ENCODE assay signal across 10 mouse cellular contexts in the genomic region with DNA sequence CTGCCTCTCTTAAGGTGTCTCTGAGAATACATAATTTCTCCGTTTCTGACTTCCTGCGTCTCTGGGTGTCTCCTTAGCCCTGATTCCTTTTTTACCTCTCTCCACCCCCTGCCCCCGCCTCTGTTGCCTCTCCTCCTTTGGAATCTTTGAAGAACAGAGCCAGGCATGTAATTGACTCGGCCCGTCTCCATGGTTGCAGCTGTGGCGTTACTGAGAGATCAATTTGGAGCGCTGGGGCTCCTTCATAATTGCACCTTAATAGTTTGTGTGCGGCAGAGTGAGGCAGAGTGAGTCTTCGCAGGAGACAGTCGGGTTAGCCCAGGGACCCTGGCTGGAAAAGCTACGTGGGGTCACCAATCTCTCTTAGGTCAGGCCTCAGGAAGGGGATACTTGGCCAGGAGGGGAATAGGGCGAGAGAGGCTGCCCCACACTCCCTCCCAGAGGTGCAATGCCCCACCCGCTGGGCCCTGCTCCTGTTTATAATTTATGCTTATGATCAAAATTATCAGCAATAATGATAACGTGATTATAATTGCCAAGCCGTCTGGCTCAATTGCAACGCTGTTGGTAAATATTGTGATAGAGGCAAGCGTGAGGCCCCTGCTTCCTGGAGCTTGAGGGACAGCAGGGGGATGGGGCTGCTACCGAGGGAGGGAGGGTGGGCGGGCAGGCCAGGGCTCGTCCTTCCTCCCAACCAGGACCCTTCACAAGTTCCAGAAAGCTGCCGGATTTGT. TPM values are rescaled to one million over a fixed set of nuclear protein-coding genes. Genes with fewer than 3 reads are reported as not detected.
A peak's percentile ranks its signal among the peaks of the same experiment; 100 is the strongest.
DNase-seq lines count a peak whose midpoint lies in the region; ATAC-seq and TF ChIP-seq lines count a peak whose summit lies in the region.
"Had no signal": no experiment of that assay in that cellular context is flagged by ENCODE, and none has a peak within 500 bp of the region (broad histone marks: within the 10 kb centered on the region; RNA-seq: fewer than 3 reads in every experiment).

No protein-coding gene starts in this region.

- DNase-seq in hindbrain, postnatal 0 days (ENCODE audit: low spot score): peak; percentile 59
- peak; percentile 71 for DNase-seq in midbrain, embryonic 14.5 days
- no peak for DNase-seq in testis, postnatal 14 days (ENCODE audit: low spot score)
- no peak for DNase-seq in Muller cell, postnatal 12 days (ENCODE audit: inconsistent ontology term)
- DNase-seq in lung, postnatal 14 days: no peak
- DNase-seq: adrenal gland, postnatal 10 days had no signal

- H3K9me3 ChIP-seq in E14TG2a.4 (ENCODE audit: low read length): no peaks in the 10 kb centered on the region
- H3K9me3 ChIP-seq in embryonic facial prominence, embryonic 12.5 days: no peaks in the 10 kb centered on the region
- H3K9me3 ChIP-seq in hindbrain, postnatal 0 days (ENCODE audit: low read length): no peaks in the 10 kb centered on the region
- no peaks in the 10 kb centered on the region for H3K9me3 ChIP-seq in midbrain, embryonic 14.5 days (ENCODE audit: control insufficient read depth, low read length)
- no peaks in the 10 kb centered on the region for H3K9me3 ChIP-seq in heart, embryonic 12.5 days (replicated peaks)

- 0 out of 2 replicates have a peak, but pooled peaks have one; percentile 29 for ATAC-seq in embryonic facial prominence, embryonic 12.5 days (ENCODE audit: insufficient number of reproducible peaks, insufficient read depth, low FRiP score, low TSS enrichment)
- ATAC-seq in hindbrain, postnatal 0 days: 0 out of 2 replicates have a peak, but pooled peaks have one; percentile 29
- ATAC-seq in midbrain, embryonic 14.5 days (ENCODE audit: low FRiP score, low TSS enrichment): peak; percentile 20; the same call in 1 of the 2 replicates
- no peak for ATAC-seq in heart, embryonic 12.5 days (ENCODE audit: insufficient number of reproducible peaks, low FRiP score)

- no peak for TF ChIP-seq CTCF in E14TG2a.4 (conservative IDR thresholded peaks at IDR 0.05; ENCODE audit: low read length)
- no peak for TF ChIP-seq CTCF in hindbrain, postnatal 0 days (IDR thresholded peaks at IDR 0.05; ENCODE audit: low read depth)

- H3K9ac ChIP-seq in embryonic facial prominence, embryonic 12.5 days: no peak overlapping the region
- H3K9ac ChIP-seq in hindbrain, postnatal 0 days (replicated peaks; ENCODE audit: low read length): no peak overlapping the region
- no peak overlapping the region for H3K9ac ChIP-seq in midbrain, embryonic 14.5 days (replicated peaks; ENCODE audit: low read length)
- H3K9ac ChIP-seq in heart, embryonic 12.5 days: no peak overlapping the region

- H3K4me2 ChIP-seq in embryonic facial prominence, embryonic 12.5 days (replicated peaks): peak overlapping the region; percentile 26
- H3K4me2 ChIP-seq in hindbrain, postnatal 0 days (ENCODE audit: low read depth, low read length): peak overlapping the region; percentile 16; the same call in 1 of the 2 replicates
- peak overlapping the region; percentile 27; the same call in 1 of the 2 replicates for H3K4me2 ChIP-seq in midbrain, embryonic 14.5 days (ENCODE audit: low read length)
- no peak overlapping the region for H3K4me2 ChIP-seq in heart, embryonic 12.5 days

- peak overlapping the region; percentile 47 for H3K27ac ChIP-seq in embryonic facial prominence, embryonic 12.5 days
- H3K27ac ChIP-seq in hindbrain, postnatal 0 days: no peak overlapping the region; the same call in 1 of the 2 replicates
- H3K27ac ChIP-seq in midbrain, embryonic 14.5 days (replicated peaks; ENCODE audit: low read depth, low read length): peak overlapping the region; percentile 64
- no peak overlapping the region for H3K27ac ChIP-seq in heart, embryonic 12.5 days (ENCODE audit: poor library complexity, severe bottlenecking)
- H3K27ac ChIP-seq: left cerebral cortex, adult 2 months had no signal

- H3K27me3 ChIP-seq in E14TG2a.4 (ENCODE audit: insufficient read depth, low read length): peaks cover 2% of the 10 kb centered on the region; the same call in 1 of the 2 replicates
- H3K27me3 ChIP-seq in embryonic facial prominence, embryonic 12.5 days: no peaks in the 10 kb centered on the region
- no peaks in the 10 kb centered on the region for H3K27me3 ChIP-seq in hindbrain, postnatal 0 days (ENCODE audit: insufficient read depth, low read length)
- no peaks in the 10 kb centered on the region for H3K27me3 ChIP-seq in midbrain, embryonic 14.5 days (ENCODE audit: control insufficient read depth, insufficient read depth, low read length)
- no peaks in the 10 kb centered on the region for H3K27me3 ChIP-seq in heart, embryonic 12.5 days (replicated peaks)

- 13% methylated on average over 21 of the region's 21 CpGs for WGBS in embryonic facial prominence, embryonic 12.5 days
- 13% methylated on average over 21 of the region's 21 CpGs for WGBS in hindbrain, postnatal 0 days
- 8% methylated on average over 21 of the region's 21 CpGs for WGBS in midbrain, embryonic 14.5 days
- WGBS in heart, embryonic 12.5 days: 43% methylated on average over 21 of the region's 21 CpGs

- H3K36me3 ChIP-seq in E14TG2a.4 (ENCODE audit: insufficient read depth, low read length): no peaks in the 10 kb centered on the region
- no peaks in the 10 kb centered on the region for H3K36me3 ChIP-seq in embryonic facial prominence, embryonic 12.5 days
- no peaks in the 10 kb centered on the region for H3K36me3 ChIP-seq in hindbrain, postnatal 0 days (ENCODE audit: insufficient read depth, low read length)
- H3K36me3 ChIP-seq in midbrain, embryonic 14.5 days (ENCODE audit: control insufficient read depth, insufficient read depth, low read length): no peaks in the 10 kb centered on the region
- no peaks in the 10 kb centered on the region for H3K36me3 ChIP-seq in heart, embryonic 12.5 days

- H3K4me3 ChIP-seq in E14TG2a.4 (replicated peaks; ENCODE audit: low read length): peak overlapping the region; percentile 43
- H3K4me3 ChIP-seq in embryonic facial prominence, embryonic 12.5 days: no peak overlapping the region
- no peak overlapping the region for H3K4me3 ChIP-seq in hindbrain, postnatal 0 days (ENCODE audit: low read length)
- H3K4me3 ChIP-seq in midbrain, embryonic 14.5 days (replicated peaks; ENCODE audit: low read depth, low read length): no peak overlapping the region
- H3K4me3 ChIP-seq in heart, embryonic 12.5 days: no peak overlapping the region
- H3K4me3 ChIP-seq: left cerebral cortex, adult 2 months had no signal

- peaks cover 46% of the 10 kb centered on the region for H3K4me1 ChIP-seq in E14TG2a.4 (replicated peaks; ENCODE audit: low read depth, low read length)
- H3K4me1 ChIP-seq in embryonic facial prominence, embryonic 12.5 days: peaks cover 18% of the 10 kb centered on the region
- peaks cover 3% of the 10 kb centered on the region; the same call in 1 of the 2 replicates for H3K4me1 ChIP-seq in hindbrain, postnatal 0 days (ENCODE audit: insufficient read depth, low read length)
- peaks cover 12% of the 10 kb centered on the region for H3K4me1 ChIP-seq in midbrain, embryonic 14.5 days (ENCODE audit: control insufficient read depth, insufficient read depth, low read length)
- peaks cover 13% of the 10 kb centered on the region for H3K4me1 ChIP-seq in heart, embryonic 12.5 days (replicated peaks)

RNA-seq across cellular contexts. Expression of a gene that starts 9.9 kb away (rescaled TPM):
- polyA plus RNA-seq in embryonic facial prominence, embryonic 12.5 days (2016; fragmentation: Nextera tagmentation; extraction: Ambion mirVana): 151 and 153 TPM in 2 replicates
- 46.4 and 54.4 TPM in 2 replicates for total RNA-seq in hindbrain, postnatal 0 days (2014; rRNA removed)
- polyA plus RNA-seq in hindbrain, postnatal 0 days (2015; fragmentation: Nextera tagmentation; extraction: Ambion mirVana): 52.7 and 57.7 TPM in 2 replicates
- 75.1 and 75.5 TPM in 2 replicates for polyA plus RNA-seq in midbrain, embryonic 14.5 days (2014; fragmentation: Nextera tagmentation; extraction: Ambion mirVana)
- polyA plus RNA-seq in heart, embryonic 12.5 days (2016; fragmentation: Nextera tagmentation; extraction: Ambion mirVana): 64.8 and 72.8 TPM in 2 replicates

Comparison
In these comparisons a context has a peak if more than half of its experiments do, and no peak if none do; other contexts are left out.
1. H3K27ac ChIP-seq: peak in embryonic facial prominence, embryonic 12.5 days (single experiment) and midbrain, embryonic 14.5 days (single experiment); none in hindbrain, postnatal 0 days (single experiment) and heart, embryonic 12.5 days (single experiment).
2. DNase-seq: peak in hindbrain, postnatal 0 days (single experiment) and midbrain, embryonic 14.5 days (single experiment); none in testis, postnatal 14 days (single experiment), Muller cell, postnatal 12 days (single experiment) and lung, postnatal 14 days (single experiment).